Mouse (Mus musculus): ENCODE measurements around the gene Epha3. TPM values are rescaled to one million over a fixed set of nuclear protein-coding genes. Genes with fewer than 3 reads are reported as not detected.

Epha3 gene
- polyA plus RNA-seq, 1 experiment from 2014 or later = 14.0 TPM

GRCm38 (mm10) chr16:63780151-63780550 is 83.8 kb downstream of the Epha3 start:
- ATAC-seq = peak; percentile 33; the same call in 1 of the 2 replicates

GRCm38 (mm10) chr16:63777811-63778210 is 86.2 kb downstream of the Epha3 start:
- Histone ChIP-seq H3K4me3 (ENCODE audit: low read depth, low read length) (no peak overlapping the region), H3K9me3 (ENCODE audit: low read length) (no peaks in the 10 kb centered on the region), H3K4me2 (replicated peaks; ENCODE audit: low read depth, low read length) (no peak overlapping the region), H3K4me1 (ENCODE audit: insufficient read depth, low read depth, low read length) (no peaks in the 10 kb centered on the region), H3K27ac (ENCODE audit: low read length) (no peak overlapping the region), H3K9ac (replicated peaks; ENCODE audit: low read depth) (no peak overlapping the region), H3K36me3 (ENCODE audit: insufficient read depth, low read length) (no peaks in the 10 kb centered on the region), H3K27me3 (replicated peaks; ENCODE audit: insufficient read depth, low read length) (no peaks in the 10 kb centered on the region)
- TF ChIP-seq EP300 (IDR thresholded peaks at IDR 0.05) (no peak), CTCF (IDR thresholded peaks at IDR 0.05) (no peak)
- 43% methylated on average over 1 of the region's 1 CpGs for WGBS
- DNase-seq (ENCODE audit: low spot score) (no peak), ATAC-seq (no peak)

More at GRCm38 (mm10) chr16:63780151-63780550, 83.8 kb downstream of the Epha3 start:
- TF ChIP-seq CTCF (IDR thresholded peaks at IDR 0.05) (no peak), EP300 (IDR thresholded peaks at IDR 0.05) (no peak)
- WGBS = 44% methylated on average over 5 of the region's 5 CpGs
- Histone ChIP-seq H3K9me3 (ENCODE audit: low read length) (no peaks in the 10 kb centered on the region), H3K4me1 (ENCODE audit: insufficient read depth, low read depth, low read length) (no peaks in the 10 kb centered on the region), H3K27ac (ENCODE audit: low read length) (no peak overlapping the region), H3K9ac (replicated peaks; ENCODE audit: low read depth) (no peak overlapping the region), H3K27me3 (replicated peaks; ENCODE audit: insufficient read depth, low read length) (no peaks in the 10 kb centered on the region), H3K4me2 (replicated peaks; ENCODE audit: low read depth, low read length) (no peak overlapping the region), H3K4me3 (ENCODE audit: low read depth, low read length) (no peak overlapping the region), H3K36me3 (ENCODE audit: insufficient read depth, low read length) (no peaks in the 10 kb centered on the region)
- peak; percentile 22 for DNase-seq (ENCODE audit: low spot score)

- DNase-seq (ENCODE audit: low spot score) (no peak), ATAC-seq (no peak)
- no peaks in the 10 kb centered on the region for H3K36me3 ChIP-seq (ENCODE audit: insufficient read depth, low read length)
- H3K27ac ChIP-seq (ENCODE audit: low read length) = no peak overlapping the region
- TF ChIP-seq EP300 (IDR thresholded peaks at IDR 0.05) = no peak
- TF ChIP-seq CTCF (IDR thresholded peaks at IDR 0.05) = no peak
- no peaks in the 10 kb centered on the region for H3K9me3 ChIP-seq (ENCODE audit: low read length)
- no peaks in the 10 kb centered on the region for H3K4me1 ChIP-seq (ENCODE audit: insufficient read depth, low read depth, low read length)
- no peaks in the 10 kb centered on the region for H3K27me3 ChIP-seq (replicated peaks; ENCODE audit: insufficient read depth, low read length)
- no peak overlapping the region for H3K4me2 ChIP-seq (replicated peaks; ENCODE audit: low read depth, low read length)
- H3K4me3 ChIP-seq (ENCODE audit: low read depth, low read length) = no peak overlapping the region
- 82% methylated on average over 3 of the region's 3 CpGs for WGBS
- no peak overlapping the region for H3K9ac ChIP-seq (replicated peaks; ENCODE audit: low read depth)
These were observed 91.4 kb downstream of the Epha3 start for GRCm38 (mm10) chr16:63772566-63772965.

GRCm38 (mm10) chr16:63767589-63767988 is 96.4 kb downstream of the Epha3 start:
- TF ChIP-seq EP300 (IDR thresholded peaks at IDR 0.05) = no peak
- TF ChIP-seq CTCF (IDR thresholded peaks at IDR 0.05) = no peak
- DNase-seq (ENCODE audit: low spot score) (no peak), ATAC-seq (no peak)
- H3K4me3 ChIP-seq (ENCODE audit: low read depth, low read length) = no peak overlapping the region
- H3K4me1 ChIP-seq (ENCODE audit: insufficient read depth, low read depth, low read length) = no peaks in the 10 kb centered on the region
- no peaks in the 10 kb centered on the region for H3K9me3 ChIP-seq (ENCODE audit: low read length)
- H3K9ac ChIP-seq (replicated peaks; ENCODE audit: low read depth) = no peak overlapping the region
- no peaks in the 10 kb centered on the region for H3K36me3 ChIP-seq (ENCODE audit: insufficient read depth, low read length)
- 65% methylated on average over 5 of the region's 5 CpGs for WGBS
- no peak overlapping the region for H3K27ac ChIP-seq (ENCODE audit: low read length)
- no peak overlapping the region for H3K4me2 ChIP-seq (replicated peaks; ENCODE audit: low read depth, low read length)
- no peaks in the 10 kb centered on the region for H3K27me3 ChIP-seq (replicated peaks; ENCODE audit: insufficient read depth, low read length)

- ATAC-seq (no peak), DNase-seq (ENCODE audit: low spot score) (no peak)
- H3K36me3 ChIP-seq (ENCODE audit: insufficient read depth, low read length) = no peaks in the 10 kb centered on the region
- H3K4me3 ChIP-seq (ENCODE audit: low read depth, low read length) = no peak overlapping the region
- H3K4me1 ChIP-seq (ENCODE audit: insufficient read depth, low read depth, low read length) = no peaks in the 10 kb centered on the region
- TF ChIP-seq EP300 (IDR thresholded peaks at IDR 0.05) (no peak), CTCF (IDR thresholded peaks at IDR 0.05) (no peak)
- no peak overlapping the region for H3K9ac ChIP-seq (replicated peaks; ENCODE audit: low read depth)
- no peak overlapping the region for H3K4me2 ChIP-seq (replicated peaks; ENCODE audit: low read depth, low read length)
- H3K9me3 ChIP-seq (ENCODE audit: low read length) = no peaks in the 10 kb centered on the region
- no peak overlapping the region for H3K27ac ChIP-seq (ENCODE audit: low read length)
- H3K27me3 ChIP-seq (replicated peaks; ENCODE audit: insufficient read depth, low read length) = no peaks in the 10 kb centered on the region
- 91% methylated on average over 4 of the region's 4 CpGs for WGBS
These were observed 102.8 kb downstream of the Epha3 start for GRCm38 (mm10) chr16:63761177-63761576.

GRCm38 (mm10) chr16:63760112-63760511 is 103.9 kb downstream of the Epha3 start:
- H3K27me3 ChIP-seq (replicated peaks; ENCODE audit: insufficient read depth, low read length) = no peaks in the 10 kb centered on the region
- no peak overlapping the region for H3K4me3 ChIP-seq (ENCODE audit: low read depth, low read length)
- ATAC-seq (no peak), DNase-seq (ENCODE audit: low spot score) (no peak)
- H3K4me2 ChIP-seq (replicated peaks; ENCODE audit: low read depth, low read length) = no peak overlapping the region
- TF ChIP-seq EP300 (IDR thresholded peaks at IDR 0.05) = no peak
- TF ChIP-seq CTCF (IDR thresholded peaks at IDR 0.05) = no peak
- H3K36me3 ChIP-seq (ENCODE audit: insufficient read depth, low read length) = no peaks in the 10 kb centered on the region
- no peak overlapping the region for H3K27ac ChIP-seq (ENCODE audit: low read length)
- no peaks in the 10 kb centered on the region for H3K4me1 ChIP-seq (ENCODE audit: insufficient read depth, low read depth, low read length)
- WGBS = 46% methylated on average over 2 of the region's 2 CpGs
- H3K9ac ChIP-seq (replicated peaks; ENCODE audit: low read depth) = no peak overlapping the region
- no peaks in the 10 kb centered on the region for H3K9me3 ChIP-seq (ENCODE audit: low read length)

GRCm38 (mm10) chr16:63753052-63753451 is 110.9 kb downstream of the Epha3 start:
- Histone ChIP-seq H3K4me3 (ENCODE audit: low read depth, low read length) (no peak overlapping the region), H3K4me1 (ENCODE audit: insufficient read depth, low read depth, low read length) (no peaks in the 10 kb centered on the region), H3K9ac (replicated peaks; ENCODE audit: low read depth) (no peak overlapping the region), H3K4me2 (replicated peaks; ENCODE audit: low read depth, low read length) (no peak overlapping the region), H3K9me3 (ENCODE audit: low read length) (no peaks in the 10 kb centered on the region), H3K36me3 (ENCODE audit: insufficient read depth, low read length) (no peaks in the 10 kb centered on the region), H3K27me3 (replicated peaks; ENCODE audit: insufficient read depth, low read length) (no peaks in the 10 kb centered on the region), H3K27ac (ENCODE audit: low read length) (no peak overlapping the region)
- DNase-seq (ENCODE audit: low spot score) (no peak), ATAC-seq (no peak)
- 15% methylated on average over 3 of the region's 3 CpGs for WGBS
- TF ChIP-seq EP300 (IDR thresholded peaks at IDR 0.05) (no peak), CTCF (IDR thresholded peaks at IDR 0.05) (no peak)
